Mouse (Mus musculus): ENCODE data around the gene Man2a1. TPM values are rescaled to one million over a fixed set of nuclear protein-coding genes. Genes with fewer than 3 reads are reported as not detected.

Man2a1 gene
- 6.0 and 6.1 TPM in 2 replicates for polyA plus RNA-seq (2015; fragmentation: Nextera tagmentation; extraction: Ambion mirVana)

GRCm38 (mm10) chr17:64600372-64601090 lies at the start of gene Man2a1:
Gene Man2a1 (plus strand): TSS chr17:64600736.
- ATAC-seq (replicated peaks): peak; percentile 97
- Histone ChIP-seq H3K36me3 (replicated peaks) (no peaks in the 10 kb centered on the region), H3K27ac (peak within 1 kb of the TSS; percentile 91), H3K4me1 (peaks cover 42% of the 10 kb centered on the region), H3K4me2 (peak within 1 kb of the TSS; percentile 98), H3K9me3 (no peaks in the 10 kb centered on the region), H3K27me3 (replicated peaks) (no peaks in the 10 kb centered on the region), H3K4me3 (peak within 1 kb of the TSS; percentile 88), H3K9ac (peak within 1 kb of the TSS; percentile 81)
- WGBS: under 1% methylated on average over 54 of the region's 69 CpGs

GRCm38 (mm10) chr17:64553358-64553757 lies 47.2 kb upstream of the Man2a1 start:
- no peaks in the 10 kb centered on the region for H3K36me3 ChIP-seq (replicated peaks)
- no peaks in the 10 kb centered on the region for H3K9me3 ChIP-seq
- no peak overlapping the region for H3K4me3 ChIP-seq
- no peak overlapping the region for H3K27ac ChIP-seq
- 94% methylated on average over 10 of the region's 10 CpGs for WGBS
- H3K4me1 ChIP-seq: no peaks in the 10 kb centered on the region
- no peak overlapping the region for H3K4me2 ChIP-seq
- no peaks in the 10 kb centered on the region for H3K27me3 ChIP-seq (replicated peaks)
- H3K9ac ChIP-seq: no peak overlapping the region
- ATAC-seq (replicated peaks): no peak

GRCm38 (mm10) chr17:64554901-64555300 lies 45.6 kb upstream of the Man2a1 start:
- Histone ChIP-seq H3K36me3 (replicated peaks) (no peaks in the 10 kb centered on the region), H3K9me3 (no peaks in the 10 kb centered on the region), H3K4me1 (peaks cover 5% of the 10 kb centered on the region), H3K4me2 (no peak overlapping the region), H3K27me3 (replicated peaks) (no peaks in the 10 kb centered on the region), H3K4me3 (no peak overlapping the region), H3K9ac (no peak overlapping the region), H3K27ac (no peak overlapping the region)
- ATAC-seq (replicated peaks): no peak
- 59% methylated on average over 3 of the region's 3 CpGs for WGBS

- ATAC-seq (replicated peaks): no peak
- Histone ChIP-seq H3K27ac (no peak overlapping the region), H3K4me2 (no peak overlapping the region), H3K4me1 (peaks cover 5% of the 10 kb centered on the region), H3K36me3 (replicated peaks) (no peaks in the 10 kb centered on the region), H3K9ac (no peak overlapping the region), H3K4me3 (no peak overlapping the region), H3K27me3 (replicated peaks) (no peaks in the 10 kb centered on the region), H3K9me3 (no peaks in the 10 kb centered on the region)
- WGBS: 92% methylated on average over 22 of the region's 22 CpGs
Measured at GRCm38 (mm10) chr17:64556661-64557445, 43.7 kb upstream of the Man2a1 start.

- ATAC-seq (replicated peaks): no peak; the same call in 1 of the 2 replicates
- Histone ChIP-seq H3K4me2 (no peak overlapping the region), H3K9ac (no peak overlapping the region), H3K27ac (no peak overlapping the region), H3K36me3 (replicated peaks) (no peaks in the 10 kb centered on the region), H3K27me3 (replicated peaks) (no peaks in the 10 kb centered on the region), H3K4me1 (peaks cover 5% of the 10 kb centered on the region), H3K9me3 (no peaks in the 10 kb centered on the region), H3K4me3 (no peak overlapping the region)
- 2% methylated on average over 4 of the region's 4 CpGs for WGBS
Measured at GRCm38 (mm10) chr17:64558994-64559540, 41.5 kb upstream of the Man2a1 start.

GRCm38 (mm10) chr17:64566435-64566834 lies 34.1 kb upstream of the Man2a1 start:
- Histone ChIP-seq H3K9me3 (no peaks in the 10 kb centered on the region), H3K4me2 (no peak overlapping the region), H3K36me3 (replicated peaks) (no peaks in the 10 kb centered on the region), H3K4me1 (no peaks in the 10 kb centered on the region; the same call in 1 of the 2 replicates), H3K27me3 (replicated peaks) (no peaks in the 10 kb centered on the region), H3K27ac (no peak overlapping the region), H3K9ac (no peak overlapping the region), H3K4me3 (no peak overlapping the region)
- ATAC-seq (replicated peaks): no peak
- WGBS: 65% methylated on average over 6 of the region's 6 CpGs

GRCm38 (mm10) chr17:64567546-64567945 lies 33.0 kb upstream of the Man2a1 start:
- Histone ChIP-seq H3K36me3 (replicated peaks) (no peaks in the 10 kb centered on the region), H3K27me3 (replicated peaks) (no peaks in the 10 kb centered on the region), H3K9me3 (no peaks in the 10 kb centered on the region), H3K4me1 (no peaks in the 10 kb centered on the region; the same call in 1 of the 2 replicates), H3K4me2 (no peak overlapping the region), H3K27ac (no peak overlapping the region), H3K9ac (no peak overlapping the region), H3K4me3 (no peak overlapping the region)
- WGBS: 98% methylated on average over 3 of the region's 3 CpGs
- ATAC-seq (replicated peaks): no peak

- Histone ChIP-seq H3K4me3 (no peak overlapping the region), H3K4me1 (peaks cover 4% of the 10 kb centered on the region; the same call in 1 of the 2 replicates), H3K27me3 (replicated peaks) (no peaks in the 10 kb centered on the region), H3K4me2 (no peak overlapping the region), H3K9me3 (no peaks in the 10 kb centered on the region), H3K36me3 (replicated peaks) (no peaks in the 10 kb centered on the region), H3K27ac (no peak overlapping the region), H3K9ac (no peak overlapping the region)
- WGBS: 91% methylated on average over 9 of the region's 9 CpGs
- ATAC-seq (replicated peaks): no peak
Measured at GRCm38 (mm10) chr17:64573981-64574380, 26.6 kb upstream of the Man2a1 start.

- WGBS: 83% methylated on average over 6 of the region's 6 CpGs
- Histone ChIP-seq H3K36me3 (replicated peaks) (no peaks in the 10 kb centered on the region), H3K4me2 (no peak overlapping the region), H3K9me3 (no peaks in the 10 kb centered on the region), H3K4me3 (no peak overlapping the region), H3K27me3 (replicated peaks) (no peaks in the 10 kb centered on the region), H3K9ac (no peak overlapping the region), H3K4me1 (peaks cover 4% of the 10 kb centered on the region; the same call in 1 of the 2 replicates), H3K27ac (no peak overlapping the region)
- no peak for ATAC-seq (replicated peaks)
Measured at GRCm38 (mm10) chr17:64575240-64575639, 25.3 kb upstream of the Man2a1 start.

- WGBS: 23% methylated on average over 5 of the region's 5 CpGs
- Histone ChIP-seq H3K9ac (no peak overlapping the region), H3K4me3 (no peak overlapping the region), H3K27me3 (replicated peaks) (no peaks in the 10 kb centered on the region), H3K4me2 (no peak overlapping the region), H3K9me3 (no peaks in the 10 kb centered on the region), H3K4me1 (peaks cover 4% of the 10 kb centered on the region; the same call in 1 of the 2 replicates), H3K27ac (no peak overlapping the region), H3K36me3 (replicated peaks) (no peaks in the 10 kb centered on the region)
- no peak for ATAC-seq (replicated peaks)
Measured at GRCm38 (mm10) chr17:64577485-64577884, 23.1 kb upstream of the Man2a1 start.

- Histone ChIP-seq H3K4me3 (no peak overlapping the region), H3K36me3 (replicated peaks) (no peaks in the 10 kb centered on the region), H3K4me1 (peaks cover 4% of the 10 kb centered on the region; the same call in 1 of the 2 replicates), H3K9ac (no peak overlapping the region), H3K4me2 (no peak overlapping the region), H3K27me3 (replicated peaks) (no peaks in the 10 kb centered on the region), H3K27ac (no peak overlapping the region), H3K9me3 (no peaks in the 10 kb centered on the region)
- WGBS: 26% methylated on average over 4 of the region's 4 CpGs
- no peak for ATAC-seq (replicated peaks)
Measured at GRCm38 (mm10) chr17:64578346-64578745, 22.2 kb upstream of the Man2a1 start.

- H3K9me3 ChIP-seq: no peaks in the 10 kb centered on the region
Measured at GRCm38 (mm10) chr17:64579696-64580095, 20.8 kb upstream of the Man2a1 start.

More at GRCm38 (mm10) chr17:64579696-64580095, 20.8 kb upstream of the Man2a1 start:
- H3K36me3 ChIP-seq (replicated peaks): no peaks in the 10 kb centered on the region
- no peaks in the 10 kb centered on the region for H3K27me3 ChIP-seq (replicated peaks)
- no peak for ATAC-seq (replicated peaks)
- no peak overlapping the region for H3K27ac ChIP-seq
- no peak overlapping the region for H3K4me2 ChIP-seq
- no peak overlapping the region for H3K9ac ChIP-seq
- H3K4me1 ChIP-seq: peaks cover 4% of the 10 kb centered on the region; the same call in 1 of the 2 replicates
- H3K4me3 ChIP-seq: no peak overlapping the region
- 81% methylated on average over 8 of the region's 8 CpGs for WGBS
